Mouse (Mus musculus) CH12F3 (cell line): ENCODE data around the gene R3hdm4.

ENCODE experiments used
- in situ Hi-C: fragments of 300-500 bp; cut with MboI; formaldehyde crosslinking; loops from 2 replicates; pipeline ENCODE4 v1.14.3; 2020; ENCODE audit warnings: low sequenced_read_pairs

The R3hdm4 gene

DNA sequence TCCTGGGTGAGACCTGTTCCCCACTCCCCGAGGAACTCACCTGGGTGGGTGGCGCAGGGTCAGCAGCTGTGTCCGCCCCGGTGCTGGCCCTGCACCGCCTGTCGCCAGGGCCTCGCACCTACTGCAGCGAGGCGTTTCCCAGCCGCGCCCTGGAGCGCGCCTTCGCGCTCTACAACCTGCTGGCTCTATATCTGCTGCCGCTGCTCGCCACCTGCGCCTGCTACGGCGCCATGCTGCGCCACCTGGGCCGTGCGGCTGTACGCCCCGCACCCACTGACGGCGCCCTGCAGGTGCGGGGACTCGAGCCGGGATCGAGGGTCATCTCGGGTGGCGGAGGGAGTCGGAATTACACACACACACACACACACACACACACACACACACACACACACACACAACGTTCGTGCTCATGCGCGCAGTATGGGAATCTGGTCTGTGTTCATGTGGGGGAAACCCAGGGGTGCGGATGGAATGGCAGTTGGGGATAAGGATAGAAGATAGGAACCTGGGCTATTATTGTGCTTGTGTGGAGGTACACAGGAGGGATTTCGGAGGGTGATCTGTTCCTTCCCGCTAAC is at the start of gene R3hdm4:
Gene R3hdm4 (minus strand): TSS at position 251 of the 578 bp plus-strand sequence.
- in situ Hi-C loops: loop anchor here (5.0 kb wide), 1 partner anchor 36 kb away; no protein-coding TSS in a partner anchor

DNA sequence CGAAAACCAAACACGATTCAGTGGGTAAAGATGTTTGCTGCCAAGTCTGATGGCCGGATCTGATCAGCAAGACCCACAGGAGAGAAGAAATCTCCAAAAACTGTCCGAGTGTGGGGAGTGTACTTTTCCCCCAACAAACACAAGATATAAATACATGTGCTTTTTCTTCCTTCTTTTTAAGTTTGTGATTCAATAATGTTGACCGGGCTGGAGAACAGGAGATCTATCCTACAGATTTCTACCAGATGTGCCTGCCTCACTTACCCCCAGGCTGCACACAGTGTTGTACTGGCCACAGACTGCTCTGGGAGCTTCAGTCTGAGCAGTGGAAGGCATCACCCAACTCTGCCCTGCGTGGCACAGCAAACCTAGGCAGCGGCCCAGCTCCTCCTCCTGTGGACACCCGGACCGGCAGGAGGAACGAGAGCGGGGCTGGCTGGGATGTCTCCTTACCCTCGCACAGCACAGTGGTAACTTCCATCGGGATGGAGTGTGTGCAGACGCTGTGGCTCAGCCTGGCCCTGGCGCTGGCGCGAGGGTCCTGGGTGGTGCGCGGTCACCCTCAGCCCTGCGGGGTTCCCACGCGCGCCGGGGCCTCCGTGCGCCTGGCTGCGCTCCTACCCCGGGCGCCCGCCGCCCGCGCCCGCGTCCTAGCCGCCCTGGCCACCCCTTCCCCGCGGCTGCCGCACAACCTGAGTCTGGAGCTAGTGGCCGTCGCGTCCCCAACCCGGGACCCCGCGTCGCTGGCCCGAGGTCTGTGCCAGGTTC is 49.6 kb upstream of the R3hdm4 start, which contains the start of gene Grin3b:
Gene Grin3b (plus strand): TSS at position 301 of the 768 bp plus-strand sequence.
- in situ Hi-C loops: no loop called here

- in situ Hi-C loops: no loop called here
Measured at GRCm38 (mm10) chr10:79969124-79969568, 48.1 kb upstream of the R3hdm4 start.

- in situ Hi-C loops: no loop called here
Measured at GRCm38 (mm10) chr10:79968181-79968580, 47.2 kb upstream of the R3hdm4 start.

- in situ Hi-C loops: no loop called here
Measured at GRCm38 (mm10) chr10:79966886-79967400, 45.9 kb upstream of the R3hdm4 start.

DNA sequence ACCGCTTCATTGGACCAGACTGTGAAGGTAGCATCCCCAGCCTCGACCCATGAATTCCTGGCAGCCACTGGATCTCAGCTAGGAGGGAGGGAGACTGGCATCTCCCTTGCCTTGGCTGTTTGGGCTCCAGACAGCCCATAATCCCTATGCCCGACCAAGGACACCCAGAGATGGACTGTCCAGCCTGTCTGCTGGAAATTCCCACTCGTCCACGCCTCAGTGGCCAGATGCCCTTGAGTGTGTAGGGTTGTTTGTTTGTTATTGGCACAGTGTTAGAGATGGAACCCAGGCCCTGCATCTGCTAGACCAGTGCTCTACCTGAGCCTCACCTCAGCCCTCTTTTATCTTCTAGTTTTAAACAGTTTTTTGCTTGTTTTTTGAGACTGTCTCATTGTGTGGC is 44.3 kb upstream of the R3hdm4 start:
- in situ Hi-C loops: no loop called here

- in situ Hi-C loops: no loop called here
Measured at GRCm38 (mm10) chr10:79964727-79965126, 43.7 kb upstream of the R3hdm4 start.

DNA sequence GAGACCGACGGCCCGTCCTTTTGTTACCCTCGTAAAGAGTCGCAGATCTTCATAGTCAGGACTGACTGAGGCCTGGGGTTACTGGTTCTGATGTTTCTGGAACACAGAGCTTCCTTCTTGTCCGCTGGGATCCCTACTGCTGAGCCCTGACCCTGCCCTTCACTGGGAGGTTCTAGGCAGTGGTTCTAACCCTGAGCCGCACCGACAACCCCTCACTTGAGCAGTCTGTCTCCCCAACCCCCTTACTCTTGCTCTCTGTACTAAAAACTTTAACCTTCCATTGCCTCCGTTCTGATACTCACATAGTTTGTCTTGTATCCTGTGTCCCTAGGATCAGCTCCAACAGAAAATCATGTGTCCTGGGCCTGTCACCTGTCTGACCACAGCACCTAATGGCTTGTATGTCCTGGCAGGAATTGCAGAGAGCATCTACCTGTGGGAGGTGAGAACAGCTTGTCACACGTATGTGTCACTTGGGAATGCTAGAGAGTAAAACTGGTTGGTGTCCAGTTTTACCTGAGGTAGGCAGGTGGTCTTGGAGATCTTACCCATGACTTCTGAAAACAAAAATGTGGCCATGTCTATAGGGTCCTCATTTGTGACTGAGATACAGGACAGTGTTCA is 39.8 kb upstream of the R3hdm4 start:
- in situ Hi-C loops: no loop called here

DNA sequence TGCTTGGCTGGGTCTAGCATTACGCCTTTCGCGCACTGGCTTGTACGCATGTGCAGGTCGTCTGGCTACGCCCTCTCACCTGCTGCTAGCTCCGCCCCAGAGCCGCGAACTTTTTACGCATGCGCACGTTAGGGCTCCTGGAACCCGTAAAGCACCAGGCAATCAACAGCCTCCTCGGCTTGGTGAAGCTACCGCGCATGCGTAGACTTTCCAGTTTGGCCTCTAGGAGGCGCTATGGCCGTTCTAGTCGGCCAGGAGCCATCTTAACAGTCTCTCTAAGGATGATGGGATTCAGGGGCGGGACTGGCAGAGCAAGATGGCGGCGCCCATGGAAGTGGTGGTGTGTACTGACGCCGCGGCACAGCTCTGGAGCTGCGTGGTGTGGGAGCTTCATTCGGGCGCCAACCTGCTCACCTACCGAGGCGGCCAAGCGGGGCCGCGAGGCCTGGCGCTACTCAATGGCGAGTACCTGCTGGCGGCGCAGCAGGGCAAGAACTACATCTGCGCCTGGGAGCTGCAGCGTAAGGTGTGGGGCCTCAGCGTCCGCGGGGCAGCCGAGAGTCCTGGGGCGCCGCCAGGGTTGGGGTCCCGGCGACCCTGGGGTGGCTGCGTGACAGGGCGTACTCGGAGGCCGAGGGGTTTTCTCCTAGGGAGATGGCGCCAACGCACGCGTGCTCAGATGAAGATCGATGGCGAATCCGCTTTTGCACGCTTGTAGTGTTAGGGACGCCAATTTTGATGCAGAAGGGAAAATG is 39.0 kb upstream of the R3hdm4 start, which contains the start of gene Wdr18:
Gene Wdr18 (plus strand): TSS at position 306 of the 755 bp plus-strand sequence.
- in situ Hi-C loops: loop anchor here (5.0 kb wide), 1 partner anchor 38 kb away; the partner anchor contains the start of gene R3hdm4

DNA sequence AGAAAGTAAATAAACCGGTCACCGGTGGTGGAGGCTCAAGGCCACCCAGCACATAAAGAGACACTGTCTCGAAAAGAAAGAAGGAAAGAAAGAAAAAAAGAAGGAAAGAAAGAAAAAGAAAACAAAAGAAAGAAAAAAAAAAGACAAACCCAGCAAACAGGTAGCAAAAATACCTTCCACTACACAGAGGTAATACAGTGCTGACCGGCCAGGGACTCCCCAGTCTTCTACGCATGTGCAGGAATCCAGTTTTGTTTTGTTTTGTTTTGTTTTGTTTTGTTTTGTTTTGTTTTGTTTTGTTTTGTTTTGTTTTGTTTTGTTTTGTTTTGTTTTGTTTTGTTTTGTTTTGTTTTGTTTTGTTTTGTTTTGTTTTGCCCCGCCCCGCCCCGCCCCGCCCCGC is 38.4 kb upstream of the R3hdm4 start:
- in situ Hi-C loops: loop anchor here (5.0 kb wide), 1 partner anchor 37 kb away; the partner anchor contains the start of gene R3hdm4

GRCm38 (mm10) chr10:79958140-79958816 is 37.3 kb upstream of the R3hdm4 start:
- in situ Hi-C loops: loop anchor here (5.0 kb wide), 1 partner anchor 36 kb away; the partner anchor contains the start of gene R3hdm4

DNA sequence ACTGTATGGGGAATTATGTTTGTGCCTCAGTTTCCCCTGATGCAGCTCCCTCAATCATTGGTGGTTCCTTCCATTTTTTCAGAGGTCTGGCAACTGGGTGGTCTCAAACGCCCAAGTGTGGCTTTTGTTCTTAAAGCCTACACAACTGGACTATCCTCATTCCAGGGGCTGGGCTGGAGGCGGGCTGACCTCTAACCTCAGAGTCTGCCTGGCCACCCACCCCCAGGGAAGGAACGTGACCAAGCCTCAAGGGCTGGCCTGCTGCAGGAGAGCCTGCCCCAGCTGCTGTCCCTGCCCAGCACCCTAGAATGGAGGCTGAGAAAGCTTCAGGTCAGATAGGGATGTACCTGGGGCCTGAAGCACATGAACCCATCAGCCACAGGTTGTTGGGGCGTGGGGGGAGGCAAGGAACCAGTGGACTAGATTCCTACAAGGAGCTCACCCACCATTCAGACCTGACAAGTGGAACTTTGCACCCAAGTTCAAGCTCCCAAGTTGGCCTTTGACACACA is 35.7 kb upstream of the R3hdm4 start:
- in situ Hi-C loops: loop anchor here (5.0 kb wide), 1 partner anchor 34 kb away; the partner anchor contains the start of gene R3hdm4

- in situ Hi-C loops: loop anchor here (5.0 kb wide), 1 partner anchor 33 kb away; the partner anchor contains the start of gene R3hdm4
Measured at GRCm38 (mm10) chr10:79955691-79956090, 34.7 kb upstream of the R3hdm4 start.

GRCm38 (mm10) chr10:79953946-79954345 is 32.9 kb upstream of the R3hdm4 start:
- in situ Hi-C loops: no loop called here

GRCm38 (mm10) chr10:79950661-79951060 is 29.7 kb upstream of the R3hdm4 start:
- in situ Hi-C loops: no loop called here

- in situ Hi-C loops: no loop called here
Measured at GRCm38 (mm10) chr10:79949873-79950272, 28.9 kb upstream of the R3hdm4 start.

DNA sequence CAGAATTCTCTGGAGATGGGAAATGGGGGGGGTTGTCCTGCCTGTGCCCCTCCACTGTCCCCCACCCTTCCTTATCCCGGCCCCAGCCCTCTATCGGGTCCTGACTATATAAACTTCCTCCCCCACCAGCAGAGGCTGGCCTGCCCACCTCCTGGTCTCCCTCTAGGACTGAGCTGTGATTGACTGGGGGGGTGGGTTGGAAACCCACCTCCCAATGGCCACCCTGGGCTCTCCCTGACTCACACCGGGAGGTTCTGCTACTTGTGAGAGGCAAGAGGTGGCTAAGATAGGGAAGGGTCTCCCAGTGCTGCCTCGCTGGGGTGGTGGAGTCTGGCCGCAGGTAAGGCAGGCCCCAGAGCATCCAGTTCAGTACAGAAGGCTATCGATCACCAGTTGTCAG is 26.5 kb upstream of the R3hdm4 start:
- in situ Hi-C loops: no loop called here

GRCm38 (mm10) chr10:79946752-79947322 is 25.8 kb upstream of the R3hdm4 start:
- in situ Hi-C loops: no loop called here
